9 mouse cellular contexts compared by ENCODE assay signal in the genomic region with DNA sequence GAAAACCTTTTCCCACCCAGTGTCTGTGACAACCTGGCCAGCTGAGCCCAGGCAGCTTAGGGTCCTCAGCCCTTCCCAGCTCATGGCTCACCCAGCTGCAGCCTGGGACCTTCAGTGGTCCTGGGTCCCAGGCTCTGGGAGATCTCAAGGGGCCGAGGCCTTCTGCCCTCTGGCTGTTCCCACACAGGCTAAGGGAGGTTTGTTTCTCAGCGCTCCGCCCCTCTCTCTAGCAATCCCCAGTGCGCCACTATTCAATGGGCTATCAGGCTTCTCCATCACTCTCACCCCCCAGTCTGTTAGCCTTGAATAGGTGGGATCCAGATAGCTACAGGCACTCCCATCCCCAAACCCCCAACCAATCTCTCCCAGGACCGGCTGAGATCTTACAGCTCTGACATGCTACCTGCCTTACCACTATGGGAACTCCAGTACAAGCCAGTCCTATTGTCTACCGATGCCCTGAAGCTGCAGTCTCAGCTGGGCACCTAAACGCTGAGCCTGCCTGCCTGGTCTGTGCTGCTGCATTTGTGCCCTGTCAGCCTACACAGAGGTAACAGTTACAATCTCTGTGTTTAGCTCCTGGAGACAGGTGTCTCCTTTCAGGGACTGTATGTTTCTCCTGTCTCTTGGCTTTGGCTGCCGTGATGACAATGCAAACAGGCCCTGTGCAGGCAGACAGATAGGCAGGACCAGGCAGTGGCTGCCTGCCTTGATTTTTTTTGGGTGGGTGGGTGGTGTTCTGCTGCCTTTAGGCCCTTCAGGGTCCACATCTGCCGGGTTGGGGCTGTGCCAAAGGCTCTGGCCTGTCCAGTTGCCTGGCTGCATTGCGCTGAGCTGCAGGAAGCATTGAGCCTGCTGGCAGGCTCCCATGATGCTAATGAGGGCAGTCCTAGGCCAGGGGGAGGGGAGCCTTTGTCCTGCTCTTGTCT. TPM values are rescaled to one million over a fixed set of nuclear protein-coding genes. Genes with fewer than 3 reads are reported as not detected.
A peak's percentile ranks its signal among the peaks of the same experiment; 100 is the strongest.
DNase-seq lines count a peak whose midpoint lies in the region; ATAC-seq and TF ChIP-seq lines count a peak whose summit lies in the region.
"Had no signal": no experiment of that assay in that cellular context is flagged by ENCODE, and none has a peak within 500 bp of the region (broad histone marks: within the 10 kb centered on the region; RNA-seq: fewer than 3 reads in every experiment).

No protein-coding gene starts in this region.

- no peak for TF ChIP-seq CTCF in gastrocnemius, adult 2 months (IDR thresholded peaks at IDR 0.05)

- H3K4me2 ChIP-seq in hindbrain, embryonic 11.5 days (replicated peaks; ENCODE audit: low read depth, low read length) = no peak overlapping the region

- H3K4me3 ChIP-seq in gastrocnemius, adult 2 months = no peak overlapping the region
- no peak overlapping the region for H3K4me3 ChIP-seq in embryonic facial prominence, embryonic 10.5 days
- no peak overlapping the region for H3K4me3 ChIP-seq in hindbrain, embryonic 11.5 days (ENCODE audit: low read depth, low read length)

- intact Hi-C loops in gastrocnemius, adult 2 months (cut with DNase I) = no loop called here
- intact Hi-C loops in left cerebral cortex, postnatal 36 days (cut with DNase I) = no loop called here

- H3K27me3 ChIP-seq in embryonic facial prominence, embryonic 10.5 days (replicated peaks; ENCODE audit: low read depth, poor library complexity, severe bottlenecking) = peaks cover 43% of the 10 kb centered on the region
- 0 out of 2 replicates have a peak, but pooled peaks cover 2% of the 10 kb centered on the region for H3K27me3 ChIP-seq in hindbrain, embryonic 11.5 days (ENCODE audit: control insufficient read depth, insufficient read depth, low read length)

- no peaks in the 10 kb centered on the region for H3K36me3 ChIP-seq in embryonic facial prominence, embryonic 10.5 days (replicated peaks)
- no peaks in the 10 kb centered on the region for H3K36me3 ChIP-seq in hindbrain, embryonic 11.5 days (ENCODE audit: control insufficient read depth, insufficient read depth, low read length)

- H3K9ac ChIP-seq in hindbrain, embryonic 11.5 days (ENCODE audit: low read depth, low read length) = peak overlapping the region; percentile 29; the same call in 1 of the 2 replicates

- H3K4me1 ChIP-seq in embryonic facial prominence, embryonic 10.5 days = peaks cover 21% of the 10 kb centered on the region
- peaks cover 5% of the 10 kb centered on the region for H3K4me1 ChIP-seq in hindbrain, embryonic 11.5 days (replicated peaks; ENCODE audit: control insufficient read depth, insufficient read depth, low read length)

- WGBS in embryonic facial prominence, embryonic 10.5 days = 19% methylated on average over 10 of the region's 10 CpGs
- WGBS in hindbrain, embryonic 11.5 days = 13% methylated on average over 10 of the region's 10 CpGs

- no peaks in the 10 kb centered on the region for H3K9me3 ChIP-seq in embryonic facial prominence, embryonic 10.5 days
- no peaks in the 10 kb centered on the region for H3K9me3 ChIP-seq in hindbrain, embryonic 11.5 days (ENCODE audit: control insufficient read depth, low read length)

- ATAC-seq in hindbrain, embryonic 11.5 days (ENCODE audit: low FRiP score) = peak; percentile 91
- no peak for ATAC-seq in monocyte, adult 5-6 weeks (replicated peaks; ENCODE audit: insufficient number of reproducible peaks, low FRiP score, low TSS enrichment, poor library complexity, severe bottlenecking)

- peak overlapping the region; percentile 31; the same call in 1 of the 2 replicates for H3K27ac ChIP-seq in gastrocnemius, adult 2 months
- H3K27ac ChIP-seq in embryonic facial prominence, embryonic 10.5 days (replicated peaks) = peak overlapping the region; percentile 41
- peak overlapping the region; percentile 48 for H3K27ac ChIP-seq in hindbrain, embryonic 11.5 days (ENCODE audit: low read depth, low read length)

- no peak for DNase-seq in gastrocnemius, adult 2 months
- DNase-seq in gastrocnemius, postnatal 25 days = no peak
- DNase-seq in embryonic facial prominence, embryonic 10.5 days (ENCODE audit: low spot score) = peak; percentile 46
- peak; percentile 80 for DNase-seq in hindbrain, embryonic 11.5 days (ENCODE audit: low spot score)
- DNase-seq in lung, postnatal 36 days = peak; percentile 58
- no peak for DNase-seq in thymus, postnatal 0 days (ENCODE audit: low spot score)
- no peak for DNase-seq in left cerebral cortex, postnatal 36 days (ENCODE audit: low spot score in 2 of 2)

RNA-seq across cellular contexts. Expression of a gene that starts 9.4 kb away (rescaled TPM):
- total RNA-seq in gastrocnemius, adult 2 months (2021) = not detected
- not detected for total RNA-seq in gastrocnemius, postnatal 25 days (2021)
- polyA plus RNA-seq in embryonic facial prominence, embryonic 10.5 days (2016; fragmentation: Nextera tagmentation; extraction: Ambion mirVana) = 6.3 and 6.7 TPM in 2 replicates
- polyA plus RNA-seq in hindbrain, embryonic 11.5 days (2014; fragmentation: Nextera tagmentation; extraction: Ambion mirVana) = 12.8 and 16.0 TPM in 2 replicates
- 3.3 to 4.9 TPM in 2 of 3 replicates, not detected in the other for total RNA-seq in monocyte, adult 5-6 weeks (2017)
- 2.8 and 3.5 TPM in 2 replicates for polyA plus RNA-seq in thymus, postnatal 0 days (2015; fragmentation: Nextera tagmentation; extraction: Ambion mirVana)
- 1 to 10 TPM in 1 of 2 experiments, under 1 TPM in 1; 0.39 to 1.1 TPM for total RNA-seq in left cerebral cortex, postnatal 36 days (2021)
- polyA plus RNA-seq: C2C12 had no signal

RNA-seq across cellular contexts. Expression of a gene that starts 22.9 kb away (rescaled TPM):
- total RNA-seq in gastrocnemius, adult 2 months (2021) = 1 to 10 TPM in 1 of 2 experiments, under 1 TPM in 1; 0.94 to 1.7 TPM
- 1 to 10 TPM in 1 of 2 experiments, under 1 TPM in 1; 0.46 to 1.3 TPM for total RNA-seq in gastrocnemius, postnatal 25 days (2021)
- polyA plus RNA-seq in embryonic facial prominence, embryonic 10.5 days (2016; fragmentation: Nextera tagmentation; extraction: Ambion mirVana) = 1.7 and 1.9 TPM in 2 replicates
- polyA plus RNA-seq in hindbrain, embryonic 11.5 days (2014; fragmentation: Nextera tagmentation; extraction: Ambion mirVana) = 8.6 and 10.3 TPM in 2 replicates
- total RNA-seq in monocyte, adult 5-6 weeks (2017) = 0.53 to 3.0 TPM (median 2.9 TPM) in 3 replicates
- polyA plus RNA-seq in thymus, postnatal 0 days (2015; fragmentation: Nextera tagmentation; extraction: Ambion mirVana) = 0.08 and 0.13 TPM in 2 replicates
- 1 to 10 TPM; 1.6 to 2.2 TPM for total RNA-seq in left cerebral cortex, postnatal 36 days (2021)

RNA-seq across cellular contexts. Expression of a gene that starts 54.9 kb away (rescaled TPM):
- total RNA-seq in gastrocnemius, adult 2 months (2021) = not detected
- total RNA-seq in gastrocnemius, postnatal 25 days (2021) = not detected
- polyA plus RNA-seq in embryonic facial prominence, embryonic 10.5 days (2016; fragmentation: Nextera tagmentation; extraction: Ambion mirVana) = 0.24 and 0.25 TPM in 2 replicates
- 0.75 and 0.79 TPM in 2 replicates for polyA plus RNA-seq in hindbrain, embryonic 11.5 days (2014; fragmentation: Nextera tagmentation; extraction: Ambion mirVana)
- total RNA-seq in monocyte, adult 5-6 weeks (2017) = 0.49 TPM in 1 of 3 replicates, not detected in the others
- not detected in 2 replicates for polyA plus RNA-seq in thymus, postnatal 0 days (2015; fragmentation: Nextera tagmentation; extraction: Ambion mirVana)
- total RNA-seq in left cerebral cortex, postnatal 36 days (2021) = 10 to 100 TPM; 12.6 TPM
- polyA plus RNA-seq: C2C12 had no signal

Comparison
In these comparisons a context has a peak if more than half of its experiments do, and no peak if none do; other contexts are left out.
1. DNase-seq: peak in embryonic facial prominence, embryonic 10.5 days (single experiment), hindbrain, embryonic 11.5 days (single experiment) and lung, postnatal 36 days (single experiment); none in gastrocnemius, adult 2 months (single experiment), gastrocnemius, postnatal 25 days (single experiment), thymus, postnatal 0 days (single experiment) and left cerebral cortex, postnatal 36 days (0 of 2).
2. Peak in every context shown above with its lines, with median percentiles within 50 percentile points of each other: H3K27ac ChIP-seq.